Mouse (Mus musculus) hindbrain, embryonic 11.5 days (tissue): ENCODE results near the gene Mettl6. TPM values are rescaled to one million over a fixed set of nuclear protein-coding genes. Genes with fewer than 3 reads are reported as not detected.
A peak's percentile ranks its signal among the peaks of the same experiment; 100 is the strongest.

Experiments
- ATAC-seq: fragments of 200-750 bp; cut with Nextera tagmentation; 2 replicates; pipeline ENCODE4 v1.8.0; 2017; ENCODE audit warnings: mild to moderate bottlenecking, moderate TSS enrichment, moderate library complexity; ENCODE audit not compliant: low FRiP score
- DNase-seq: peaks from one replicate; pipeline ENCODE4 v3.0.0-alpha.2; 2015; ENCODE audit warnings: low spot score
- H3K27ac ChIP-seq: fragments of 300-500 bp; sonication (generic); 2 replicates; pipeline ENCODE4 v1.5.1; 2014; ENCODE audit warnings: mild to moderate bottlenecking, low read depth, low read length
- H3K27me3 ChIP-seq: fragments of 300-500 bp; sonication (generic); 2 replicates; pipeline ENCODE4 v1.6.1; 2014; ENCODE audit warnings: mild to moderate bottlenecking, low read length, moderate library complexity, mixed read lengths; ENCODE audit not compliant: control insufficient read depth, insufficient read depth
- H3K36me3 ChIP-seq: fragments of 300-500 bp; sonication (generic); 2 replicates; pipeline ENCODE4 v1.6.1; 2014; ENCODE audit warnings: mild to moderate bottlenecking, low read length, moderate library complexity, mixed read lengths; ENCODE audit not compliant: control insufficient read depth, insufficient read depth
- H3K4me1 ChIP-seq: fragments of 300-500 bp; sonication (generic); replicated peaks from 2 replicates; pipeline ENCODE4 v1.6.1; 2014; ENCODE audit warnings: low read length, mixed read lengths; ENCODE audit not compliant: control insufficient read depth, insufficient read depth
- H3K4me2 ChIP-seq: fragments of 300-500 bp; sonication (generic); replicated peaks from 2 replicates; pipeline ENCODE4 v1.6.1; 2014; ENCODE audit warnings: mild to moderate bottlenecking, low read depth, low read length
- H3K4me3 ChIP-seq: fragments of 300-500 bp; sonication (generic); 2 replicates; pipeline ENCODE4 v1.5.1; 2014; ENCODE audit warnings: low read depth, low read length
- H3K9ac ChIP-seq: fragments of 300-500 bp; sonication (generic); 2 replicates; pipeline ENCODE4 v1.6.1; 2014; ENCODE audit warnings: low read depth, low read length
- H3K9me3 ChIP-seq: fragments of 300-500 bp; sonication (generic); 2 replicates; pipeline ENCODE4 v1.6.1; 2016; ENCODE audit warnings: low read length; ENCODE audit not compliant: control insufficient read depth
- WGBS: fragments of 180-500 bp; shearing (Covaris S2); extraction: QIAGEN DNeasy Blood & Tissue Kit; methylation state at CpG from one replicate; pipeline ENCODE4 v1.1.7; 2014; 5-methylcytosine and 5-hydroxymethylcytosine counted together
- polyA plus RNA-seq: library from polyadenylated mRNA; unstranded; fragments of >200 nt; fragmentation: Nextera tagmentation; extraction: Ambion mirVana; gene quantifications from 2 replicates; pipeline ENCODE4 v1.2.1, GENCODE M21; 2014

Gene Mettl6
- polyA plus RNA-seq, 1 experiment from 2014 or later, result 86.9 TPM

- Histone ChIP-seq H3K36me3 (no peaks in the 10 kb centered on the region), H3K4me3 (no peak overlapping the region), H3K9ac (no peak overlapping the region), H3K27me3 (no peaks in the 10 kb centered on the region), H3K4me1 (no peaks in the 10 kb centered on the region), H3K9me3 (no peaks in the 10 kb centered on the region), H3K4me2 (no peak overlapping the region), H3K27ac (no peak overlapping the region)
- ATAC-seq, result no peak
- WGBS, result 59% methylated on average over 3 of the region's 3 CpGs
- peak; percentile 2 for DNase-seq
These were observed 24.3 kb upstream of the Mettl6 start for GRCm38 (mm10) chr14:31519165-31519564.

GRCm38 (mm10) chr14:31515895-31516294 lies 21.1 kb upstream of the Mettl6 start:
- H3K27ac ChIP-seq, result no peak overlapping the region
- H3K36me3 ChIP-seq, result no peaks in the 10 kb centered on the region
- WGBS, result 90% methylated on average over 2 of the region's 2 CpGs
- no peaks in the 10 kb centered on the region for H3K4me1 ChIP-seq
- no peak overlapping the region for H3K4me3 ChIP-seq
- no peaks in the 10 kb centered on the region for H3K9me3 ChIP-seq
- ATAC-seq (no peak), DNase-seq (no peak)
- no peaks in the 10 kb centered on the region for H3K27me3 ChIP-seq
- H3K4me2 ChIP-seq, result no peak overlapping the region
- H3K9ac ChIP-seq, result no peak overlapping the region

- H3K9ac ChIP-seq, result no peak overlapping the region
- DNase-seq, result no peak
- H3K4me3 ChIP-seq, result no peak overlapping the region
- no peak overlapping the region for H3K4me2 ChIP-seq
- H3K9me3 ChIP-seq, result no peaks in the 10 kb centered on the region
- 86% methylated on average over 3 of the region's 3 CpGs for WGBS
- H3K36me3 ChIP-seq, result 0 out of 2 replicates have a peak, but pooled peaks cover 14% of the 10 kb centered on the region
- H3K27ac ChIP-seq, result no peak overlapping the region
- no peaks in the 10 kb centered on the region for H3K27me3 ChIP-seq
- no peaks in the 10 kb centered on the region for H3K4me1 ChIP-seq
- ATAC-seq, result no peak
These were observed 15.5 kb upstream of the Mettl6 start for GRCm38 (mm10) chr14:31510322-31510721.

GRCm38 (mm10) chr14:31509911-31510310 lies 15.1 kb upstream of the Mettl6 start:
- H3K36me3 ChIP-seq, result 0 out of 2 replicates have a peak, but pooled peaks cover 14% of the 10 kb centered on the region
- no peak for DNase-seq

GRCm38 (mm10) chr14:31506456-31506855 lies 11.6 kb upstream of the Mettl6 start:
- Histone ChIP-seq H3K4me2 (no peak overlapping the region), H3K27ac (no peak overlapping the region), H3K4me1 (no peaks in the 10 kb centered on the region), H3K9me3 (no peaks in the 10 kb centered on the region), H3K9ac (no peak overlapping the region), H3K27me3 (no peaks in the 10 kb centered on the region), H3K4me3 (no peak overlapping the region), H3K36me3 (peaks cover 26% of the 10 kb centered on the region)
- 100% methylated on average over 6 of the region's 6 CpGs for WGBS
- DNase-seq, result no peak
- ATAC-seq, result no peak

More at GRCm38 (mm10) chr14:31509911-31510310, 15.1 kb upstream of the Mettl6 start:
- Histone ChIP-seq H3K4me1 (no peaks in the 10 kb centered on the region), H3K9me3 (no peaks in the 10 kb centered on the region), H3K9ac (no peak overlapping the region), H3K27ac (no peak overlapping the region), H3K4me2 (no peak overlapping the region), H3K27me3 (no peaks in the 10 kb centered on the region), H3K4me3 (no peak overlapping the region)
- no peak for ATAC-seq
- WGBS, result 98% methylated on average over 2 of the region's 2 CpGs

- Histone ChIP-seq H3K4me3 (no peak overlapping the region), H3K36me3 (peaks cover 23% of the 10 kb centered on the region), H3K9me3 (no peaks in the 10 kb centered on the region), H3K4me1 (no peaks in the 10 kb centered on the region), H3K9ac (no peak overlapping the region), H3K27ac (no peak overlapping the region), H3K4me2 (no peak overlapping the region), H3K27me3 (no peaks in the 10 kb centered on the region)
- WGBS, result 93% methylated on average over 13 of the region's 13 CpGs
- ATAC-seq (no peak), DNase-seq (no peak)
These were observed 8.6 kb upstream of the Mettl6 start for GRCm38 (mm10) chr14:31503406-31503805.

- Histone ChIP-seq H3K27ac (no peak overlapping the region), H3K9ac (no peak overlapping the region), H3K4me1 (peaks cover 3% of the 10 kb centered on the region; the same call in 1 of the 2 replicates), H3K27me3 (no peaks in the 10 kb centered on the region), H3K4me3 (no peak overlapping the region), H3K4me2 (no peak overlapping the region), H3K9me3 (no peaks in the 10 kb centered on the region), H3K36me3 (peaks cover 9% of the 10 kb centered on the region)
- ATAC-seq (no peak), DNase-seq (no peak)
- WGBS, result 86% methylated on average over 1 of the region's 1 CpGs
These were observed 4.7 kb upstream of the Mettl6 start for GRCm38 (mm10) chr14:31499526-31499925.

GRCm38 (mm10) chr14:31496241-31496646 lies 1.4 kb upstream of the Mettl6 start:
- Histone ChIP-seq H3K9me3 (no peaks in the 10 kb centered on the region), H3K4me2 (peak overlapping the region; percentile 54), H3K4me1 (peaks cover 9% of the 10 kb centered on the region; the same call in 1 of the 2 replicates), H3K36me3 (no peaks in the 10 kb centered on the region; the same call in 1 of the 2 replicates), H3K4me3 (peak overlapping the region; percentile 90), H3K9ac (peak overlapping the region; percentile 85; the same call in 1 of the 2 replicates), H3K27ac (no peak overlapping the region), H3K27me3 (no peaks in the 10 kb centered on the region)
- ATAC-seq (no peak), DNase-seq (no peak)
- 55% methylated on average over 7 of the region's 7 CpGs for WGBS

- no peak overlapping the region for H3K27ac ChIP-seq
- H3K27me3 ChIP-seq, result no peaks in the 10 kb centered on the region
- 8% methylated on average over 8 of the region's 8 CpGs for WGBS
- ATAC-seq (no peak), DNase-seq (peak; percentile 12)
- H3K4me1 ChIP-seq, result peaks cover 9% of the 10 kb centered on the region; the same call in 1 of the 2 replicates
- H3K9ac ChIP-seq, result peak overlapping the region; percentile 85
- peak overlapping the region; percentile 90 for H3K4me3 ChIP-seq
- peak overlapping the region; percentile 54 for H3K4me2 ChIP-seq
- H3K9me3 ChIP-seq, result no peaks in the 10 kb centered on the region
- no peaks in the 10 kb centered on the region; the same call in 1 of the 2 replicates for H3K36me3 ChIP-seq
These were observed 698 bp upstream of the Mettl6 start for GRCm38 (mm10) chr14:31495538-31495937.
